Mouse (Mus musculus) MEL (cell line): ENCODE measurements around the gene Nell2. TPM values are rescaled to one million over a fixed set of nuclear protein-coding genes. Genes with fewer than 3 reads are reported as not detected.

Experiments used
- DNase-seq: peaks from one replicate; pipeline ENCODE4 v3.0.0; 2011; ENCODE audit warnings: low read depth, low spot score
- H3K27ac ChIP-seq: 2 replicates; pipeline ENCODE4 v1.5.1; 2012; ENCODE audit warnings: low read depth, mild to moderate bottlenecking, control low read depth, low read length, moderate library complexity; ENCODE audit not compliant: control insufficient read depth
- H3K27me3 ChIP-seq, 2 experiments: fragments of 150-350 bp in 1 of 2; sonication (generic) in 1 of 2; 2 replicates each; pipeline ENCODE4 v1.6.1; 2012; ENCODE audit warnings: low read length in 2 of 2, mild to moderate bottlenecking in 2 of 2, improper control_type of control experiment in 1 of 2, moderate library complexity in 1 of 2; ENCODE audit not compliant: insufficient read depth in 2 of 2, control insufficient read depth in 1 of 2
- H3K36me3 ChIP-seq, 2 experiments: 2 replicates each; pipeline ENCODE4 v1.6.1; 2012 to 2014; ENCODE audit warnings: low read length in 2 of 2, improper control_type of control experiment in 1 of 2, inconsistent platforms in 1 of 2, mild to moderate bottlenecking in 1 of 2; ENCODE audit not compliant: insufficient read depth in 2 of 2, control insufficient read depth in 1 of 2
- H3K4me1 ChIP-seq, 2 experiments: fragments of 150-350 bp in 1 of 2; sonication (generic) in 1 of 2; 2 replicates each; pipeline ENCODE4 v1.6.1; 2012; ENCODE audit warnings: low read length in 2 of 2, improper control_type of control experiment in 1 of 2, mild to moderate bottlenecking in 1 of 2; ENCODE audit not compliant: insufficient read depth in 2 of 2, control insufficient read depth in 1 of 2
- H3K4me3 ChIP-seq, 2 experiments: fragments of 150-350 bp in 1 of 2; sonication (generic) in 1 of 2; 2 replicates each; pipeline ENCODE4 v1.5.1; 2012; ENCODE audit warnings: low read depth in 2 of 2, low read length in 2 of 2, mild to moderate bottlenecking in 2 of 2, moderate library complexity in 2 of 2, control low read depth in 1 of 2, improper control_type of control experiment in 1 of 2; ENCODE audit not compliant: control insufficient read depth in 1 of 2, insufficient read depth in 1 of 2
- H3K79me2 ChIP-seq: 2 replicates; pipeline ENCODE4 v1.6.1; 2012; ENCODE audit warnings: mild to moderate bottlenecking, low read length, moderate library complexity; ENCODE audit not compliant: control insufficient read depth, poor library complexity, insufficient read depth
- H3K9ac ChIP-seq: 2 replicates; pipeline ENCODE4 v1.6.1; 2012; ENCODE audit warnings: low read depth, mild to moderate bottlenecking, control low read depth, low read length, moderate library complexity; ENCODE audit not compliant: control insufficient read depth, poor library complexity, severe bottlenecking
- H3K9me3 ChIP-seq: fragments of 150-350 bp; sonication (generic); replicated peaks from 2 replicates; pipeline ENCODE4 v1.6.1; 2012; ENCODE audit warnings: mild to moderate bottlenecking, low read length, improper control_type of control experiment, moderate library complexity; ENCODE audit not compliant: insufficient read depth
- CHD1 ChIP-seq: IDR thresholded peaks from 2 replicates; pipeline ENCODE4 v1.6.1; 2012; ENCODE audit warnings: low read depth, mild to moderate bottlenecking, inconsistent platforms, low read length, improper control_type of control experiment
- CTCF ChIP-seq, 3 experiments: IDR thresholded peaks in 2 of 3; conservative IDR thresholded peaks in 1 of 3; 2 replicates each; pipeline ENCODE4 v1.5.1; 2011 to 2012; ENCODE audit warnings: low read length in 3 of 3, low read depth in 2 of 3, mild to moderate bottlenecking in 2 of 3, improper control_type of control experiment in 1 of 3, inconsistent platforms in 1 of 3, mixed read lengths in 1 of 3, moderate library complexity in 1 of 3; ENCODE audit not compliant: control insufficient read depth in 1 of 3, insufficient read depth in 1 of 3, poor library complexity in 1 of 3, severe bottlenecking in 1 of 3
- E2F4 ChIP-seq: IDR thresholded peaks from 2 replicates; pipeline ENCODE4 v1.6.1; 2011; ENCODE audit warnings: low read depth, low read length, improper control_type of control experiment, borderline replicate concordance
- GATA1 ChIP-seq: IDR thresholded peaks from 2 replicates; pipeline ENCODE4 v1.6.1; 2011; ENCODE audit warnings: low read depth, low read length, improper control_type of control experiment
- MXI1 ChIP-seq: IDR thresholded peaks from 2 replicates; pipeline ENCODE4 v1.6.1; 2011; ENCODE audit warnings: mild to moderate bottlenecking, low read depth, low read length, improper control_type of control experiment
- MYB ChIP-seq: IDR thresholded peaks from 2 replicates; pipeline ENCODE4 v1.6.1; 2011; ENCODE audit warnings: mild to moderate bottlenecking, low read depth, low read length, improper control_type of control experiment
- MYC ChIP-seq: IDR thresholded peaks from 2 replicates; pipeline ENCODE4 v1.6.1; 2011; ENCODE audit warnings: low read depth, mild to moderate bottlenecking, low read length, improper control_type of control experiment, moderate library complexity
- NRF1 ChIP-seq: IDR thresholded peaks from 2 replicates; pipeline ENCODE4 v1.6.1; 2014; ENCODE audit warnings: low read depth, mild to moderate bottlenecking, inconsistent platforms, low read length, improper control_type of control experiment, moderate library complexity; ENCODE audit not compliant: poor library complexity, insufficient read depth, severe bottlenecking
- POLR2AphosphoS5 ChIP-seq: IDR thresholded peaks from 2 replicates; pipeline ENCODE4 v1.6.1; 2012; ENCODE audit warnings: low read depth, borderline replicate concordance, mild to moderate bottlenecking, inconsistent platforms, low read length, moderate library complexity, mixed read lengths
- RCOR1 ChIP-seq: IDR thresholded peaks from 2 replicates; pipeline ENCODE4 v1.6.1; 2012; ENCODE audit warnings: low read depth, mild to moderate bottlenecking, inconsistent platforms, low read length, improper control_type of control experiment
- SIN3A ChIP-seq: IDR thresholded peaks from 2 replicates; pipeline ENCODE4 v1.6.1; 2012; ENCODE audit warnings: low read length, improper control_type of control experiment, inconsistent platforms
- UBTF ChIP-seq: IDR thresholded peaks from 2 replicates; pipeline ENCODE4 v1.6.1; 2012; ENCODE audit warnings: low read depth, mild to moderate bottlenecking, inconsistent platforms, low read length, improper control_type of control experiment, moderate library complexity, borderline replicate concordance; ENCODE audit not compliant: insufficient read depth
- USF1 ChIP-seq: IDR thresholded peaks from 2 replicates; pipeline ENCODE4 v1.6.1; 2014; ENCODE audit warnings: low read depth, mild to moderate bottlenecking, inconsistent platforms, low read length, improper control_type of control experiment, moderate library complexity
- USF2 ChIP-seq, 2 experiments: IDR thresholded peaks; 2 replicates each; pipeline ENCODE4 v1.6.1; 2011 to 2012; ENCODE audit warnings: improper control_type of control experiment in 2 of 2, low read length in 2 of 2, borderline replicate concordance in 1 of 2, inconsistent platforms in 1 of 2, low read depth in 1 of 2, mild to moderate bottlenecking in 1 of 2; ENCODE audit not compliant: insufficient read depth in 1 of 2
- ZKSCAN1 ChIP-seq: IDR thresholded peaks from 2 replicates; pipeline ENCODE4 v1.6.1; 2012; ENCODE audit warnings: low read depth, mild to moderate bottlenecking, inconsistent platforms, low read length, improper control_type of control experiment, moderate library complexity
- ZMIZ1 ChIP-seq: IDR thresholded peaks from 2 replicates; pipeline ENCODE4 v1.6.1; 2012; ENCODE audit warnings: low read depth, mild to moderate bottlenecking, inconsistent platforms, low read length, improper control_type of control experiment, moderate library complexity
- polyA plus RNA-seq, 2 experiments: library from polyadenylated mRNA; stranded (reverse) in 1 of 2; unstranded in 1 of 2; fragments of >175 nt in 1 of 2; fragments of >200 nt in 1 of 2; gene quantifications; 2 replicates each; pipeline versions ENCODE4 v1.2.1 to v1.2.4; 2012; ENCODE audit warnings: low replicate concordance in 2 of 2, low read depth in 1 of 2; ENCODE audit not compliant: insufficient read length in 2 of 2, insufficient read depth in 1 of 2, missing spikeins in 1 of 2
- total RNA-seq: library from RNA; depleted of rRNA; stranded (reverse); fragments of 300-350 nt; gene quantifications from 2 replicates; pipeline ENCODE4 v1.2.3, GENCODE M21; 2012

Nell2 gene
- total and polyA plus RNA-seq, 3 experiments = not detected

DNA sequence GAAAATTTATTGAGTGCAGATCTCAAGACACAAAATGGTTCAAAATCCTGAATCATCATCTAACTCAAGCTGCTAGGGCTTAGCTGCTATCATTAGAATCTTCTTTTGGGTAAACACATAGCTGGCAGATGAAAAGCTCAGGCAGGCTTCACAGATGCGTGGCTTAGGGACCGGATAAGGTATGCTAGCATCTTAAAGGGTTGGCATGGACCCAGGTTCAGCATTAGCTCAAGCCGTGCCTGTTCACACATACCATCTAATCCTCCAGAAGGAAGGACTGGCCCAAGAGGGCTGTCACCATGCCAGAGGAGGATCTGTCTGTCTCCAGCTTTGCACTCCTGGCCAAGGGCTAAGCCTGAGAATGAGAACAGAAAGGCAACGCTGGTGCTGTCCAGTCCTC lies 8.4 kb upstream of the Nell2 start:
- Histone ChIP-seq H3K27me3 (no peaks in the 10 kb centered on the region), H3K4me1 (no peaks in the 10 kb centered on the region), H3K9me3 (no peaks in the 10 kb centered on the region), H3K27ac (no peak overlapping the region), H3K79me2 (no peaks in the 10 kb centered on the region), H3K36me3 (no peaks in the 10 kb centered on the region), H3K4me3 (no peak overlapping the region), H3K9ac (no peak overlapping the region)
- no peak for DNase-seq
- TF ChIP-seq USF2 (IDR thresholded peaks at IDR 0.05; ENCODE audit: borderline replicate concordance in 1 of 2, insufficient read depth in 1 of 2, low read depth in 1 of 2, low read length in 2 of 2) (no peak), E2F4 (no peak), GATA1 (no peak), CHD1 (no peak)

DNA sequence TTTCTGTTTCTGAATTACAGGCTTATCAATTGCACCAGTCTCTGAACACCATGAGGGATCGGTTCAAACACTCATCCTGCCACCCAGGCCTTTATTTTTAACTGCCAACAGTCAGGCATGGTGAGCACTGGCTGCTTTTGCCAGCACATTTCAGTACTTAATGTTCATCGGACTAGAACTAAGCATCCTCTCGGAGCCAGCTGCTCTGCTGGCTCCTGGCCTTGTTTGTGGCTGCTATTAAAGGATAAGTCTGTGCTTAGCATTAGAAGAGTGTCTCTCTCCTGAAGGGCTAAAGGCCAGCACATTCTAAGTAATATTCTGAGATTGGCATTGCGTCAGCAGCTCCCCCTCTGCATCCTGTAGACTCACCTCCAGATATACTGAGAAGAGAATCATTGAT lies 7.9 kb upstream of the Nell2 start:
- H3K9me3 ChIP-seq = no peaks in the 10 kb centered on the region
- TF ChIP-seq UBTF (no peak), RCOR1 (no peak), E2F4 (no peak), ZMIZ1 (no peak), MYC (no peak), CTCF (IDR thresholded peaks at IDR 0.05 in 2 of 3, conservative IDR thresholded peaks at IDR 0.05 in 1 of 3; ENCODE audit: control insufficient read depth in 1 of 3, insufficient read depth in 1 of 3, low read depth in 2 of 3, low read length in 3 of 3, poor library complexity in 1 of 3, severe bottlenecking in 1 of 3) (no peak), SIN3A (no peak), GATA1 (no peak), NRF1 (no peak), USF2 (IDR thresholded peaks at IDR 0.05; ENCODE audit: borderline replicate concordance in 1 of 2, insufficient read depth in 1 of 2, low read depth in 1 of 2, low read length in 2 of 2) (no peak), MYB (no peak), ZKSCAN1 (no peak), MXI1 (no peak), POLR2AphosphoS5 (no peak), USF1 (no peak)
- TF ChIP-seq, all 39 proteins: peak for 0
- H3K9ac ChIP-seq = no peak overlapping the region
- DNase-seq = no peak
- H3K27me3 ChIP-seq = no peaks in the 10 kb centered on the region
- no peaks in the 10 kb centered on the region for H3K36me3 ChIP-seq
- H3K27ac ChIP-seq = no peak overlapping the region
- H3K4me3 ChIP-seq = no peak overlapping the region
- H3K4me1 ChIP-seq = no peaks in the 10 kb centered on the region
- H3K79me2 ChIP-seq = no peaks in the 10 kb centered on the region
